Comparison of ENCODE assay signal across 23 mouse cellular contexts in genomic region chr13:92858808-92859207, GRCm38 (mm10). TPM values are rescaled to one million over a fixed set of nuclear protein-coding genes. Genes with fewer than 3 reads are reported as not detected.
A peak's percentile ranks its signal among the peaks of the same experiment; 100 is the strongest.
DNase-seq lines count a peak whose midpoint lies in the region; ATAC-seq and TF ChIP-seq lines count a peak whose summit lies in the region.
"Had no signal": no experiment of that assay in that cellular context is flagged by ENCODE, and none has a peak within 500 bp of the region (broad histone marks: within the 10 kb centered on the region; RNA-seq: fewer than 3 reads in every experiment).

No protein-coding gene starts in this region.

- H3K4me2 ChIP-seq in forebrain, embryonic 11.5 days (ENCODE audit: low read depth, low read length, severe bottlenecking), result no peak overlapping the region
- no peak overlapping the region for H3K4me2 ChIP-seq in forebrain, postnatal 0 days (ENCODE audit: low read depth)
- no peak overlapping the region for H3K4me2 ChIP-seq in midbrain, embryonic 13.5 days (replicated peaks)
- H3K4me2 ChIP-seq in midbrain, embryonic 14.5 days (ENCODE audit: low read length), result no peak overlapping the region
- no peak overlapping the region for H3K4me2 ChIP-seq in hindbrain, embryonic 12.5 days (replicated peaks)
- no peak overlapping the region for H3K4me2 ChIP-seq in liver, embryonic 12.5 days
- H3K4me2 ChIP-seq: embryonic facial prominence, embryonic 15.5 days; forebrain, embryonic 15.5 days; heart, embryonic 11.5 days; kidney, embryonic 15.5 days; limb, embryonic 12.5 days; liver, embryonic 11.5 days had no signal

- no peak for TF ChIP-seq CTCF in forebrain, postnatal 0 days (IDR thresholded peaks at IDR 0.05; ENCODE audit: low read depth)

- no peaks in the 10 kb centered on the region; the same call in 1 of the 2 replicates for H3K36me3 ChIP-seq in forebrain, embryonic 11.5 days (ENCODE audit: control insufficient read depth, insufficient read depth, low read length)
- H3K36me3 ChIP-seq in forebrain, postnatal 0 days (ENCODE audit: insufficient read depth), result 0 out of 2 replicates have a peak, but pooled peaks cover 7% of the 10 kb centered on the region
- H3K36me3 ChIP-seq in midbrain, embryonic 13.5 days, result peaks cover 13% of the 10 kb centered on the region
- H3K36me3 ChIP-seq in midbrain, embryonic 14.5 days (ENCODE audit: control insufficient read depth, insufficient read depth, low read length), result peaks cover 6% of the 10 kb centered on the region
- peaks cover 15% of the 10 kb centered on the region for H3K36me3 ChIP-seq in hindbrain, embryonic 12.5 days
- H3K36me3 ChIP-seq in liver, embryonic 12.5 days, result peaks cover 16% of the 10 kb centered on the region

- no peak for DNase-seq in forebrain, embryonic 11.5 days (ENCODE audit: low spot score)
- no peak for DNase-seq in forebrain, postnatal 0 days
- no peak for DNase-seq in midbrain, embryonic 14.5 days
- DNase-seq in NIH3T3 (ENCODE audit: low read depth), result peak; percentile 40
- DNase-seq: adrenal gland, postnatal 14 days; cerebellum, adult 8-10 months; gastrocnemius, postnatal 36 days; heart, postnatal 10 days; kidney, adult 11 months; kidney, postnatal 36 days; lung, adult 18-20 months; thymus, postnatal 14 days had no signal

- no peak overlapping the region for H3K27ac ChIP-seq in forebrain, embryonic 11.5 days (ENCODE audit: low read depth, low read length)
- H3K27ac ChIP-seq in forebrain, postnatal 0 days (ENCODE audit: low read depth, low read length), result no peak overlapping the region
- H3K27ac ChIP-seq in midbrain, embryonic 13.5 days, result no peak overlapping the region
- no peak overlapping the region for H3K27ac ChIP-seq in midbrain, embryonic 14.5 days (replicated peaks; ENCODE audit: low read depth, low read length)
- H3K27ac ChIP-seq in hindbrain, embryonic 12.5 days, result no peak overlapping the region
- H3K27ac ChIP-seq in liver, embryonic 12.5 days, result no peak overlapping the region
- H3K27ac ChIP-seq: embryonic facial prominence, embryonic 15.5 days; forebrain, embryonic 15.5 days; kidney, embryonic 15.5 days; limb, embryonic 12.5 days had no signal

- no peaks in the 10 kb centered on the region for H3K27me3 ChIP-seq in forebrain, embryonic 11.5 days (ENCODE audit: control insufficient read depth, insufficient read depth, low read length)
- no peaks in the 10 kb centered on the region for H3K27me3 ChIP-seq in forebrain, postnatal 0 days (ENCODE audit: insufficient read depth, low read length)
- H3K27me3 ChIP-seq in midbrain, embryonic 13.5 days, result no peaks in the 10 kb centered on the region
- H3K27me3 ChIP-seq in midbrain, embryonic 14.5 days (ENCODE audit: control insufficient read depth, insufficient read depth, low read length), result no peaks in the 10 kb centered on the region
- no peaks in the 10 kb centered on the region for H3K27me3 ChIP-seq in hindbrain, embryonic 12.5 days
- no peaks in the 10 kb centered on the region for H3K27me3 ChIP-seq in liver, embryonic 12.5 days (replicated peaks)
- H3K27me3 ChIP-seq: embryonic facial prominence, embryonic 15.5 days; forebrain, embryonic 15.5 days; kidney, embryonic 15.5 days; limb, embryonic 12.5 days had no signal

- no peak overlapping the region for H3K9ac ChIP-seq in forebrain, embryonic 11.5 days (ENCODE audit: low read length)
- H3K9ac ChIP-seq in forebrain, postnatal 0 days, result no peak overlapping the region
- no peak overlapping the region for H3K9ac ChIP-seq in midbrain, embryonic 13.5 days (replicated peaks)
- no peak overlapping the region for H3K9ac ChIP-seq in midbrain, embryonic 14.5 days (replicated peaks; ENCODE audit: low read length)
- H3K9ac ChIP-seq in hindbrain, embryonic 12.5 days, result no peak overlapping the region
- no peak overlapping the region for H3K9ac ChIP-seq in liver, embryonic 12.5 days
- H3K9ac ChIP-seq: embryonic facial prominence, embryonic 15.5 days; forebrain, embryonic 15.5 days; kidney, embryonic 15.5 days; limb, embryonic 12.5 days had no signal

- no peaks in the 10 kb centered on the region for H3K4me1 ChIP-seq in forebrain, embryonic 11.5 days (replicated peaks; ENCODE audit: control insufficient read depth, insufficient read depth, low read length)
- H3K4me1 ChIP-seq in forebrain, postnatal 0 days (ENCODE audit: insufficient read depth), result no peaks in the 10 kb centered on the region
- H3K4me1 ChIP-seq in midbrain, embryonic 13.5 days (replicated peaks), result no peaks in the 10 kb centered on the region
- no peaks in the 10 kb centered on the region for H3K4me1 ChIP-seq in midbrain, embryonic 14.5 days (ENCODE audit: control insufficient read depth, insufficient read depth, low read length)
- H3K4me1 ChIP-seq in hindbrain, embryonic 12.5 days, result no peaks in the 10 kb centered on the region
- peaks cover 10% of the 10 kb centered on the region for H3K4me1 ChIP-seq in liver, embryonic 12.5 days
- H3K4me1 ChIP-seq: embryonic facial prominence, embryonic 15.5 days; forebrain, embryonic 15.5 days; kidney, embryonic 15.5 days; limb, embryonic 12.5 days had no signal

- 92% methylated on average over 5 of the region's 5 CpGs for WGBS in forebrain, embryonic 11.5 days
- 91% methylated on average over 5 of the region's 5 CpGs for WGBS in forebrain, postnatal 0 days
- WGBS in midbrain, embryonic 13.5 days, result 93% methylated on average over 5 of the region's 5 CpGs
- 93% methylated on average over 5 of the region's 5 CpGs for WGBS in midbrain, embryonic 14.5 days
- 88% methylated on average over 5 of the region's 5 CpGs for WGBS in hindbrain, embryonic 12.5 days
- WGBS in liver, embryonic 12.5 days (ENCODE audit: insufficient replicate concordance), result 42% methylated on average over 5 of the region's 5 CpGs

- H3K4me3 ChIP-seq in forebrain, embryonic 11.5 days (ENCODE audit: low read depth, low read length), result no peak overlapping the region
- H3K4me3 ChIP-seq in forebrain, postnatal 0 days (ENCODE audit: low read depth, low read length), result no peak overlapping the region
- H3K4me3 ChIP-seq in midbrain, embryonic 13.5 days (replicated peaks), result no peak overlapping the region
- no peak overlapping the region for H3K4me3 ChIP-seq in midbrain, embryonic 14.5 days (replicated peaks; ENCODE audit: low read depth, low read length)
- H3K4me3 ChIP-seq in hindbrain, embryonic 12.5 days, result no peak overlapping the region
- no peak overlapping the region for H3K4me3 ChIP-seq in liver, embryonic 12.5 days
- H3K4me3 ChIP-seq: embryonic facial prominence, embryonic 15.5 days; forebrain, embryonic 15.5 days; kidney, embryonic 15.5 days; limb, embryonic 12.5 days; megakaryocyte, embryonic 14.5 days had no signal

- 0 out of 2 replicates have a peak, but pooled peaks have one; percentile 21 for ATAC-seq in forebrain, embryonic 11.5 days (replicated peaks; ENCODE audit: low FRiP score)
- ATAC-seq in forebrain, postnatal 0 days, result no peak
- ATAC-seq in midbrain, embryonic 13.5 days, result 0 out of 2 replicates have a peak, but pooled peaks have one; percentile 9
- no peak for ATAC-seq in midbrain, embryonic 14.5 days (ENCODE audit: low FRiP score, low TSS enrichment)
- ATAC-seq in hindbrain, embryonic 12.5 days (ENCODE audit: low FRiP score), result no peak
- no peak for ATAC-seq in liver, embryonic 12.5 days
- ATAC-seq: forebrain, embryonic 15.5 days had no signal

- no peaks in the 10 kb centered on the region for H3K9me3 ChIP-seq in forebrain, embryonic 11.5 days (ENCODE audit: control insufficient read depth, low read length)
- H3K9me3 ChIP-seq in forebrain, postnatal 0 days (ENCODE audit: low read length), result no peaks in the 10 kb centered on the region
- no peaks in the 10 kb centered on the region for H3K9me3 ChIP-seq in midbrain, embryonic 13.5 days
- H3K9me3 ChIP-seq in midbrain, embryonic 14.5 days (ENCODE audit: control insufficient read depth, low read length), result no peaks in the 10 kb centered on the region
- no peaks in the 10 kb centered on the region for H3K9me3 ChIP-seq in hindbrain, embryonic 12.5 days (replicated peaks)
- no peaks in the 10 kb centered on the region for H3K9me3 ChIP-seq in liver, embryonic 12.5 days (replicated peaks)
- H3K9me3 ChIP-seq: embryonic facial prominence, embryonic 15.5 days; forebrain, embryonic 15.5 days; G1E; kidney, embryonic 15.5 days; limb, embryonic 12.5 days; megakaryocyte, embryonic 14.5 days had no signal

RNA-seq across cellular contexts. Expression of gene Mtx3, which starts 14.2 kb away (rescaled TPM):
- polyA plus RNA-seq in forebrain, embryonic 11.5 days (2014; fragmentation: Nextera tagmentation; extraction: Ambion mirVana), result 4.8 and 5.3 TPM in 2 replicates
- 17.9 and 23.8 TPM in 2 replicates for total RNA-seq in forebrain, postnatal 0 days (2014; rRNA removed)
- 1.8 and 2.5 TPM in 2 replicates for polyA plus RNA-seq in forebrain, postnatal 0 days (2015; fragmentation: Nextera tagmentation; extraction: Ambion mirVana)
- polyA plus RNA-seq in midbrain, embryonic 13.5 days (2015; fragmentation: Nextera tagmentation; extraction: Ambion mirVana), result 3.8 and 4.2 TPM in 2 replicates
- polyA plus RNA-seq in midbrain, embryonic 14.5 days (2014; fragmentation: Nextera tagmentation; extraction: Ambion mirVana), result 6.7 and 8.4 TPM in 2 replicates
- polyA plus RNA-seq in hindbrain, embryonic 12.5 days (2016; fragmentation: Nextera tagmentation; extraction: Ambion mirVana), result 4.0 and 4.3 TPM in 2 replicates
- 1.1 TPM in 2 replicates for polyA plus RNA-seq in liver, embryonic 12.5 days (2016; fragmentation: Nextera tagmentation; extraction: Ambion mirVana)

Comparison
In these comparisons a context has a peak if more than half of its experiments do, and no peak if none do; other contexts are left out.
1. ATAC-seq: peak in forebrain, embryonic 11.5 days (single experiment) and midbrain, embryonic 13.5 days (single experiment); none in forebrain, postnatal 0 days (single experiment), midbrain, embryonic 14.5 days (single experiment), hindbrain, embryonic 12.5 days (single experiment) and liver, embryonic 12.5 days (single experiment).